In genomic region chr3:79285097-79285675, GRCm38 (mm10) we compare ENCODE assay signal across 9 mouse cellular contexts. TPM values are rescaled to one million over a fixed set of nuclear protein-coding genes. Genes with fewer than 3 reads are reported as not detected.
DNase-seq lines count a peak whose midpoint lies in the region; ATAC-seq and TF ChIP-seq lines count a peak whose summit lies in the region.
"Had no signal": no experiment of that assay in that cellular context is flagged by ENCODE, and none has a peak within 500 bp of the region (broad histone marks: within the 10 kb centered on the region; RNA-seq: fewer than 3 reads in every experiment).

No protein-coding gene starts in this region.

- WGBS in kidney, embryonic 15.5 days = 74% methylated on average over 13 of the region's 13 CpGs
- WGBS in forebrain, postnatal 0 days = 29% methylated on average over 13 of the region's 13 CpGs
- 69% methylated on average over 13 of the region's 13 CpGs for WGBS in limb, embryonic 14.5 days
- 33% methylated on average over 13 of the region's 13 CpGs for WGBS in small intestine, adult 2 months

- H3K9ac ChIP-seq in kidney, embryonic 15.5 days = 0 out of 2 replicates have a peak overlapping the region, but pooled peaks have one; percentile 16
- peak overlapping the region; percentile 83; the same call in 1 of the 2 replicates for H3K9ac ChIP-seq in forebrain, postnatal 0 days
- H3K9ac ChIP-seq in limb, embryonic 14.5 days (ENCODE audit: low read depth, low read length, severe bottlenecking) = peak overlapping the region; percentile 97; the same call in 1 of the 2 replicates

- peaks cover 39% of the 10 kb centered on the region for H3K4me1 ChIP-seq in kidney, embryonic 15.5 days
- peaks cover 14% of the 10 kb centered on the region for H3K4me1 ChIP-seq in forebrain, postnatal 0 days (ENCODE audit: insufficient read depth)
- peaks cover 33% of the 10 kb centered on the region for H3K4me1 ChIP-seq in limb, embryonic 14.5 days (ENCODE audit: control insufficient read depth, insufficient read depth, low read length)
- peaks cover 12% of the 10 kb centered on the region; the same call in 1 of the 2 replicates for H3K4me1 ChIP-seq in small intestine, adult 2 months (ENCODE audit: control insufficient read depth, insufficient read depth, insufficient read length, low read length)

- peak overlapping the region; percentile 73 for H3K4me3 ChIP-seq in kidney, embryonic 15.5 days (replicated peaks)
- H3K4me3 ChIP-seq in forebrain, postnatal 0 days (ENCODE audit: low read depth, low read length) = peak overlapping the region; percentile 98
- peak overlapping the region; percentile 86 for H3K4me3 ChIP-seq in limb, embryonic 14.5 days (replicated peaks; ENCODE audit: low read length)
- H3K4me3 ChIP-seq in small intestine, adult 2 months (ENCODE audit: low read depth, low read length) = peak overlapping the region; percentile 49

- H3K4me2 ChIP-seq in kidney, embryonic 15.5 days = peak overlapping the region; percentile 81
- H3K4me2 ChIP-seq in forebrain, postnatal 0 days (ENCODE audit: low read depth) = peak overlapping the region; percentile 90
- H3K4me2 ChIP-seq in limb, embryonic 14.5 days (replicated peaks; ENCODE audit: low read depth, low read length, severe bottlenecking) = peak overlapping the region; percentile 70

- no peaks in the 10 kb centered on the region for H3K36me3 ChIP-seq in kidney, embryonic 15.5 days
- no peaks in the 10 kb centered on the region for H3K36me3 ChIP-seq in forebrain, postnatal 0 days (ENCODE audit: insufficient read depth)
- H3K36me3 ChIP-seq in limb, embryonic 14.5 days (ENCODE audit: control insufficient read depth, insufficient read depth, low read length) = no peaks in the 10 kb centered on the region
- H3K36me3 ChIP-seq in small intestine, adult 2 months (ENCODE audit: control insufficient read depth, insufficient read depth, low read length) = no peaks in the 10 kb centered on the region

- TF ChIP-seq CTCF in forebrain, postnatal 0 days (IDR thresholded peaks at IDR 0.05; ENCODE audit: low read depth) = no peak
- no peak for TF ChIP-seq CTCF in small intestine, adult 2 months (IDR thresholded peaks at IDR 0.05; ENCODE audit: extremely low read depth, insufficient read length, insufficient replicate concordance, low read depth, low read length)

- DNase-seq in kidney, postnatal 14 days = no peak
- peak; percentile 62 for DNase-seq in cerebellum, adult 11-12 months
- DNase-seq in forebrain, postnatal 0 days = peak; percentile 39
- no peak for DNase-seq in limb, embryonic 14.5 days (ENCODE audit: low spot score)
- no peak for DNase-seq in frontal cortex, postnatal 14 days (ENCODE audit: low spot score in 2 of 2)
- DNase-seq in MN1 (ENCODE audit: low spot score) = no peak

- H3K27me3 ChIP-seq in kidney, embryonic 15.5 days = no peaks in the 10 kb centered on the region; the same call in 1 of the 2 replicates
- H3K27me3 ChIP-seq in forebrain, postnatal 0 days (ENCODE audit: insufficient read depth, low read length) = no peaks in the 10 kb centered on the region
- no peaks in the 10 kb centered on the region for H3K27me3 ChIP-seq in limb, embryonic 14.5 days (ENCODE audit: control insufficient read depth, insufficient read depth, low read length)
- H3K27me3 ChIP-seq in small intestine, adult 2 months (ENCODE audit: control insufficient read depth, insufficient read depth, low read length) = no peaks in the 10 kb centered on the region

- H3K27ac ChIP-seq in kidney, embryonic 15.5 days = no peak overlapping the region
- no peak overlapping the region for H3K27ac ChIP-seq in forebrain, postnatal 0 days (ENCODE audit: low read depth, low read length)
- H3K27ac ChIP-seq in limb, embryonic 14.5 days (replicated peaks; ENCODE audit: low read depth, low read length) = no peak overlapping the region
- H3K27ac ChIP-seq in small intestine, adult 2 months (ENCODE audit: insufficient read depth, low read depth, low read length) = no peak overlapping the region

- ATAC-seq in kidney, embryonic 15.5 days (replicated peaks; ENCODE audit: low FRiP score) = no peak
- no peak for ATAC-seq in forebrain, postnatal 0 days
- ATAC-seq in limb, embryonic 14.5 days (ENCODE audit: low FRiP score, low read depth) = no peak

- no peak for TF ChIP-seq POLR2A in limb, embryonic 14.5 days (IDR thresholded peaks at IDR 0.05; ENCODE audit: borderline replicate concordance, extremely low read depth, insufficient read depth, insufficient read length)
- TF ChIP-seq POLR2A in small intestine, adult 2 months (IDR thresholded peaks at IDR 0.05; ENCODE audit: low read depth, low read length) = no peak

- H3K9me3 ChIP-seq in kidney, embryonic 15.5 days (replicated peaks) = no peaks in the 10 kb centered on the region
- no peaks in the 10 kb centered on the region for H3K9me3 ChIP-seq in forebrain, postnatal 0 days (ENCODE audit: low read length)
- no peaks in the 10 kb centered on the region for H3K9me3 ChIP-seq in limb, embryonic 14.5 days (ENCODE audit: control insufficient read depth, low read length)

RNA-seq across cellular contexts. Expression of gene Rapgef2, which starts 1.1 kb away (rescaled TPM):
- polyA plus RNA-seq in kidney, embryonic 15.5 days (2015; fragmentation: Nextera tagmentation; extraction: Ambion mirVana) = 5.4 TPM in 2 replicates
- 46.9 and 61.5 TPM in 2 replicates for total RNA-seq in forebrain, postnatal 0 days (2014; rRNA removed)
- 5.4 and 8.9 TPM in 2 replicates for polyA plus RNA-seq in forebrain, postnatal 0 days (2015; fragmentation: Nextera tagmentation; extraction: Ambion mirVana)
- 12.5 and 13.7 TPM in 2 replicates for polyA plus RNA-seq in limb, embryonic 14.5 days (2012; rRNA removed)
- polyA plus RNA-seq in limb, embryonic 14.5 days (2014; fragmentation: Nextera tagmentation; extraction: Ambion mirVana) = 7.6 and 8.8 TPM in 2 replicates
- polyA plus RNA-seq in small intestine, adult 2 months (2012; rRNA removed) = 3.5 and 8.5 TPM in 2 replicates

RNA-seq across cellular contexts. Expression of gene Gm17359, which starts 51.3 kb away (rescaled TPM):
- not detected in 2 replicates for polyA plus RNA-seq in kidney, embryonic 15.5 days (2015; fragmentation: Nextera tagmentation; extraction: Ambion mirVana)
- not detected in 2 replicates for total RNA-seq in forebrain, postnatal 0 days (2014; rRNA removed)
- not detected in 2 replicates for polyA plus RNA-seq in forebrain, postnatal 0 days (2015; fragmentation: Nextera tagmentation; extraction: Ambion mirVana)
- 0.08 TPM in 1 of 2 replicates, not detected in the other for polyA plus RNA-seq in limb, embryonic 14.5 days (2012; rRNA removed)
- polyA plus RNA-seq in limb, embryonic 14.5 days (2014; fragmentation: Nextera tagmentation; extraction: Ambion mirVana) = not detected in 2 replicates
- not detected in 2 replicates for polyA plus RNA-seq in small intestine, adult 2 months (2012; rRNA removed)
- polyA plus RNA-seq: frontal cortex, adult 2 months had no signal

Comparison
In these comparisons a context has a peak if more than half of its experiments do, and no peak if none do; other contexts are left out.
1. H3K9ac ChIP-seq: peak in every context shown above with its lines; median percentile 97 in limb, embryonic 14.5 days; 83 in forebrain, postnatal 0 days; 16 in kidney, embryonic 15.5 days.
2. DNase-seq: peak in cerebellum, adult 11-12 months (single experiment) and forebrain, postnatal 0 days (single experiment); none in kidney, postnatal 14 days (single experiment), limb, embryonic 14.5 days (single experiment), frontal cortex, postnatal 14 days (0 of 2) and MN1 (single experiment).
3. Peak in every context shown above with its lines, with median percentiles within 50 percentile points of each other: H3K4me2 ChIP-seq and H3K4me3 ChIP-seq.